In the genomic region with DNA sequence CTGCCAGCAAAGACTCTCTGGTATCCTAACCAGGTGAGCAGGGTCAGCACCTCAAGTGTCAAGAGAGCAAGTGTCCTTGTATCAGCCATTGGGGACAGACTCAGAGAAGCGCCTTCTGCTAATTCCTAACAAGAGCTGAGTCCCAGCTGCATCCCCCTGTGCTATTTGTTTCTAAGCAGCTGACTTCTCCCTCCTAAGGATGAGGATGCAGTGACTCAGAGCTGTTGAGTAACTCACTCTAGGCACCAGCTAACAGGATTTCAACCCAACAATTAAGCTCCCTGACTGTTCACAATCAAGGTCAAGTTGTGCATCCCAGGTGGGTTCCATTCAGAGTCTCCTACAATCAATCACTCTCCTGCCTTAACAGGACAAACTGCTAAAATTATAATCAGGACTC, we compare ENCODE assay signal across 25 mouse cellular contexts. TPM values are rescaled to one million over a fixed set of nuclear protein-coding genes. Genes with fewer than 3 reads are reported as not detected.
DNase-seq lines count a peak whose midpoint lies in the region; ATAC-seq and TF ChIP-seq lines count a peak whose summit lies in the region.
"Had no signal": no experiment of that assay in that cellular context is flagged by ENCODE, and none has a peak within 500 bp of the region (broad histone marks: within the 10 kb centered on the region; RNA-seq: fewer than 3 reads in every experiment).

No protein-coding gene starts in this region.

- H3K9me3 ChIP-seq in limb, embryonic 12.5 days = no peaks in the 10 kb centered on the region
- H3K9me3 ChIP-seq in limb, embryonic 10.5 days (replicated peaks) = no peaks in the 10 kb centered on the region
- H3K9me3 ChIP-seq in embryonic facial prominence, embryonic 10.5 days = no peaks in the 10 kb centered on the region
- H3K9me3 ChIP-seq: embryonic facial prominence, embryonic 12.5 days; forebrain, embryonic 15.5 days; heart, embryonic 13.5 days; hindbrain, embryonic 12.5 days had no signal

- DNase-seq in limb, embryonic 10.5 days (ENCODE audit: low spot score) = no peak
- DNase-seq in R1 (ENCODE audit: low read depth, low spot score) (peak; percentile 8), liver (no peak)
- no peak for DNase-seq in embryonic facial prominence, embryonic 10.5 days (ENCODE audit: low spot score)
- no peak for DNase-seq in layer of hippocampus, adult 18-20 months (ENCODE audit: low spot score in 2 of 2)
- DNase-seq in T-cell, adult 2 months (ENCODE audit: low spot score) = no peak
- DNase-seq: adrenal gland, postnatal 10 days; B cell, adult 2 months; cerebellum, adult 18-20 months; cerebellum, postnatal 10 days; embryo, embryonic 11 days; gastrocnemius, postnatal 14 days; heart, postnatal 36 days had no signal

- H3K4me3 ChIP-seq in limb, embryonic 12.5 days (replicated peaks) = no peak overlapping the region
- H3K4me3 ChIP-seq in limb, embryonic 10.5 days = no peak overlapping the region
- H3K4me3 ChIP-seq in embryonic facial prominence, embryonic 10.5 days = no peak overlapping the region
- H3K4me3 ChIP-seq in olfactory bulb, adult 2 months (ENCODE audit: insufficient read depth, low read depth, low read length) = no peak overlapping the region
- H3K4me3 ChIP-seq: embryonic facial prominence, embryonic 12.5 days; forebrain, embryonic 15.5 days; heart, embryonic 13.5 days; hindbrain, embryonic 12.5 days had no signal

- no peaks in the 10 kb centered on the region for H3K36me3 ChIP-seq in limb, embryonic 12.5 days
- H3K36me3 ChIP-seq in limb, embryonic 10.5 days = no peaks in the 10 kb centered on the region
- H3K36me3 ChIP-seq in embryonic facial prominence, embryonic 10.5 days (replicated peaks) = no peaks in the 10 kb centered on the region
- H3K36me3 ChIP-seq: embryonic facial prominence, embryonic 12.5 days; forebrain, embryonic 15.5 days; heart, embryonic 13.5 days; hindbrain, embryonic 12.5 days had no signal

- 0 out of 2 replicates have a peak, but pooled peaks cover 6% of the 10 kb centered on the region for H3K27me3 ChIP-seq in limb, embryonic 12.5 days
- H3K27me3 ChIP-seq in limb, embryonic 10.5 days (ENCODE audit: low read depth, poor library complexity, severe bottlenecking) = peaks cover 6% of the 10 kb centered on the region; the same call in 1 of the 2 replicates
- peaks cover 27% of the 10 kb centered on the region for H3K27me3 ChIP-seq in embryonic facial prominence, embryonic 10.5 days (replicated peaks; ENCODE audit: low read depth, poor library complexity, severe bottlenecking)
- H3K27me3 ChIP-seq: embryonic facial prominence, embryonic 12.5 days; forebrain, embryonic 15.5 days; heart, embryonic 13.5 days; Patski had no signal

- H3K27ac ChIP-seq in limb, embryonic 12.5 days = 0 out of 2 replicates have a peak overlapping the region, but pooled peaks have one; percentile 26
- H3K27ac ChIP-seq in limb, embryonic 10.5 days = no peak overlapping the region
- 0 out of 2 replicates have a peak overlapping the region, but pooled peaks have one; percentile 20 for H3K27ac ChIP-seq in embryonic facial prominence, embryonic 10.5 days (replicated peaks)
- H3K27ac ChIP-seq in olfactory bulb, adult 2 months (ENCODE audit: insufficient read depth, low read depth, low read length) = peak overlapping the region; percentile 90
- H3K27ac ChIP-seq: forebrain, embryonic 15.5 days; heart, embryonic 13.5 days; hindbrain, embryonic 12.5 days had no signal

- H3K9ac ChIP-seq in limb, embryonic 12.5 days (replicated peaks) = no peak overlapping the region
- H3K9ac ChIP-seq: embryonic facial prominence, embryonic 12.5 days; forebrain, embryonic 15.5 days; heart, embryonic 13.5 days; hindbrain, embryonic 12.5 days had no signal

- H3K4me2 ChIP-seq in limb, embryonic 12.5 days = no peak overlapping the region
- H3K4me2 ChIP-seq: embryonic facial prominence, embryonic 12.5 days; forebrain, embryonic 15.5 days; heart, embryonic 13.5 days; hindbrain, embryonic 12.5 days had no signal

- TF ChIP-seq POLR2A in olfactory bulb, adult 2 months (IDR thresholded peaks at IDR 0.05; ENCODE audit: insufficient read depth, low read depth, low read length) = no peak

- no peak for ATAC-seq in limb, embryonic 12.5 days (ENCODE audit: insufficient number of reproducible peaks, insufficient read depth, low FRiP score, low TSS enrichment, low read depth)
- ATAC-seq: CD4-positive, CD25-positive, alpha-beta regulatory T cell, adult 4 months; forebrain, embryonic 15.5 days; hindbrain, embryonic 16.5 days; inflammation-experienced regulatory T-cells, adult 6 months; intestine, postnatal 0 days; Patski had no signal

- TF ChIP-seq CTCF in olfactory bulb, adult 2 months (IDR thresholded peaks at IDR 0.05; ENCODE audit: insufficient read depth, low read depth, low read length) = no peak

- WGBS in limb, embryonic 12.5 days = 83% methylated on average over 1 of the region's 1 CpGs
- 81% methylated on average over 1 of the region's 1 CpGs for WGBS in limb, embryonic 10.5 days
- 77% methylated on average over 1 of the region's 1 CpGs for WGBS in embryonic facial prominence, embryonic 10.5 days
- WGBS in olfactory bulb, adult 2 months = 44% methylated on average over 1 of the region's 1 CpGs

- peaks cover 78% of the 10 kb centered on the region for H3K4me1 ChIP-seq in limb, embryonic 12.5 days (replicated peaks)
- H3K4me1 ChIP-seq in limb, embryonic 10.5 days = peaks cover 72% of the 10 kb centered on the region
- peaks cover 74% of the 10 kb centered on the region for H3K4me1 ChIP-seq in embryonic facial prominence, embryonic 10.5 days
- H3K4me1 ChIP-seq in olfactory bulb, adult 2 months (ENCODE audit: control insufficient read depth, insufficient read depth, low read length) = peaks cover 23% of the 10 kb centered on the region

RNA-seq across cellular contexts. Expression of a gene that starts 49.2 kb away (rescaled TPM):
- polyA plus RNA-seq in limb, embryonic 12.5 days (2016; fragmentation: Nextera tagmentation; extraction: Ambion mirVana) = 19.8 and 20.4 TPM in 2 replicates
- 11.1 and 14.6 TPM in 2 replicates for polyA plus RNA-seq in limb, embryonic 10.5 days (2016; fragmentation: Nextera tagmentation; extraction: Ambion mirVana)
- 14.2 and 16.5 TPM in 2 replicates for polyA plus RNA-seq in embryonic facial prominence, embryonic 10.5 days (2016; fragmentation: Nextera tagmentation; extraction: Ambion mirVana)
- not detected in 2 replicates for polyA plus RNA-seq in olfactory bulb, adult 2 months (2012; ENCODE audit: insufficient read depth, insufficient read length, low replicate concordance, missing spikeins)
- total RNA-seq in layer of hippocampus, adult 18-20 months (2021) = 10 to 100 TPM; 21.6 to 25.2 TPM
- total RNA-seq: MEL had no signal

RNA-seq across cellular contexts. Expression of a gene that starts 49.2 kb away (rescaled TPM):
- 5.9 and 7.6 TPM in 2 replicates for polyA plus RNA-seq in limb, embryonic 12.5 days (2016; fragmentation: Nextera tagmentation; extraction: Ambion mirVana)
- 2.4 and 3.2 TPM in 2 replicates for polyA plus RNA-seq in limb, embryonic 10.5 days (2016; fragmentation: Nextera tagmentation; extraction: Ambion mirVana)
- polyA plus RNA-seq in embryonic facial prominence, embryonic 10.5 days (2016; fragmentation: Nextera tagmentation; extraction: Ambion mirVana) = 3.1 and 4.5 TPM in 2 replicates
- polyA plus RNA-seq in olfactory bulb, adult 2 months (2012; ENCODE audit: insufficient read depth, insufficient read length, low replicate concordance, missing spikeins) = not detected in 2 replicates
- 1 to 10 TPM; 5.7 to 7.4 TPM for total RNA-seq in layer of hippocampus, adult 18-20 months (2021)
